Mouse (Mus musculus) bone marrow macrophage, adult 2 months (primary cell): ENCODE data around the gene Klf17.

Experiments
- CTCF ChIP-seq: IDR thresholded peaks from 2 replicates; pipeline ENCODE4 v1.5.1; 2012; ENCODE audit warnings: low read depth, mild to moderate bottlenecking, low read length, moderate library complexity
- POLR2A ChIP-seq: IDR thresholded peaks from 2 replicates; pipeline ENCODE4 v1.6.1; 2012; ENCODE audit warnings: mild to moderate bottlenecking, low read depth, low read length, borderline replicate concordance

DNA sequence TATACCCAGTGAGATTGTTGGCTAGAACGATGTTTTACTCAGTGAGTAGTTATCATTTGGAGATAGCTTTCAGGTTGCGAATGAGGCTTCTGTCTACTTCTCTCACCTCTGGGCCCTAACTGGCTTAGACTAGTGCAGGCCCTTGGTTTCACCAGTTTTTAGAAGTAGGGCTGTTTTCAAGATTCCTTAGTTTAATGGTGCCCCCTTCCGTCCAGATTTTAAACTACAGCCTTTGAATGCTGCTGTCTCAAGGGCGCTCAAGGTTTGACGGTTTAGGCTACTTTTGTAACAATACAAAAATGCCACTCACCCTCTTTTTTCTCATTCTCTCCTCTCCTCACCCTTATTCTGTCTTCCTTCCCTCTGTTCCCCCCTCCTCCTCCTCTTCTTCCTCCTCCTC is 5.5 kb upstream of the Klf17 start:
- TF ChIP-seq POLR2A (no peak), CTCF (no peak)
